Mouse (Mus musculus) small intestine, adult 2 months (tissue): Measurements from ENCODE around the gene Pex11g. TPM values are rescaled to one million over a fixed set of nuclear protein-coding genes. Genes with fewer than 3 reads are reported as not detected.

Source experiments
- H3K27ac ChIP-seq: fragments of 200-500 bp; 2 replicates; pipeline ENCODE4 v1.5.1; 2012; ENCODE audit warnings: low read depth, low read length, control low read depth, inconsistent platforms; ENCODE audit not compliant: insufficient read depth
- H3K27me3 ChIP-seq: fragments of 200-500 bp; 2 replicates; pipeline ENCODE4 v1.6.1; 2012; ENCODE audit warnings: mild to moderate bottlenecking, moderate library complexity, low read length, inconsistent platforms; ENCODE audit not compliant: control insufficient read depth, insufficient read depth
- H3K36me3 ChIP-seq: fragments of 200-500 bp; 2 replicates; pipeline ENCODE4 v1.6.1; 2012; ENCODE audit warnings: mild to moderate bottlenecking, low read length, control low read depth, inconsistent platforms; ENCODE audit not compliant: control insufficient read depth, insufficient read depth
- H3K4me1 ChIP-seq: fragments of 200-500 bp; 2 replicates; pipeline ENCODE4 v1.6.1; 2012; ENCODE audit warnings: low read length, inconsistent platforms, mixed read lengths; ENCODE audit not compliant: control insufficient read depth, insufficient read depth, insufficient read length
- H3K4me3 ChIP-seq: fragments of 200-500 bp; 2 replicates; pipeline ENCODE4 v1.5.1; 2012; ENCODE audit warnings: low read depth, mild to moderate bottlenecking, control low read depth, inconsistent platforms, low read length, moderate library complexity
- CTCF ChIP-seq: fragments of 200-500 bp; IDR thresholded peaks from 2 replicates; pipeline ENCODE4 v1.5.1; 2012; ENCODE audit warnings: low read depth, mild to moderate bottlenecking, control low read depth, inconsistent platforms, low read length, moderate library complexity, mixed read lengths; ENCODE audit not compliant: insufficient replicate concordance, insufficient read length; ENCODE audit errors: extremely low read depth
- POLR2A ChIP-seq: fragments of 200-500 bp; IDR thresholded peaks from 2 replicates; pipeline ENCODE4 v1.6.1; 2012; ENCODE audit warnings: low read depth, mild to moderate bottlenecking, control low read depth, inconsistent platforms, low read length, moderate library complexity
- WGBS: fragments of 180-500 bp; shearing (Covaris S2); methylation state at CpG from one replicate; pipeline ENCODE4 v1.1.7; 2018; 5-methylcytosine and 5-hydroxymethylcytosine counted together
- polyA plus RNA-seq: library from polyadenylated mRNA; depleted of rRNA; stranded (reverse); fragments of >200 nt; gene quantifications from 2 replicates; pipeline ENCODE4 v1.2.3, GENCODE M21; 2012; rRNA removed

The Pex11g gene
- 9.6 and 13.0 TPM in 2 replicates for polyA plus RNA-seq

- H3K4me3 ChIP-seq, result peak within 1 kb of the TSS; percentile 92
- H3K4me1 ChIP-seq, result peaks cover 6% of the 10 kb centered on the region; the same call in 1 of the 2 replicates
- no peaks in the 10 kb centered on the region for H3K36me3 ChIP-seq
- peak within 1 kb of the TSS; percentile 75 for H3K27ac ChIP-seq
- TF ChIP-seq CTCF (no peak), POLR2A (peak; percentile 60; the same call in 1 of the 2 replicates)
- no peaks in the 10 kb centered on the region for H3K27me3 ChIP-seq
- 2% methylated on average over 32 of the region's 32 CpGs for WGBS
Measured at GRCm38 (mm10) chr8:3467006-3467885, at the start of gene Pex11g. Gene Pex11g, minus strand, starts transcription at chr8:3467680.

GRCm38 (mm10) chr8:3517117-3517495 is 49.6 kb upstream of the Pex11g start:
- WGBS, result 7% methylated on average over 16 of the region's 16 CpGs

DNA sequence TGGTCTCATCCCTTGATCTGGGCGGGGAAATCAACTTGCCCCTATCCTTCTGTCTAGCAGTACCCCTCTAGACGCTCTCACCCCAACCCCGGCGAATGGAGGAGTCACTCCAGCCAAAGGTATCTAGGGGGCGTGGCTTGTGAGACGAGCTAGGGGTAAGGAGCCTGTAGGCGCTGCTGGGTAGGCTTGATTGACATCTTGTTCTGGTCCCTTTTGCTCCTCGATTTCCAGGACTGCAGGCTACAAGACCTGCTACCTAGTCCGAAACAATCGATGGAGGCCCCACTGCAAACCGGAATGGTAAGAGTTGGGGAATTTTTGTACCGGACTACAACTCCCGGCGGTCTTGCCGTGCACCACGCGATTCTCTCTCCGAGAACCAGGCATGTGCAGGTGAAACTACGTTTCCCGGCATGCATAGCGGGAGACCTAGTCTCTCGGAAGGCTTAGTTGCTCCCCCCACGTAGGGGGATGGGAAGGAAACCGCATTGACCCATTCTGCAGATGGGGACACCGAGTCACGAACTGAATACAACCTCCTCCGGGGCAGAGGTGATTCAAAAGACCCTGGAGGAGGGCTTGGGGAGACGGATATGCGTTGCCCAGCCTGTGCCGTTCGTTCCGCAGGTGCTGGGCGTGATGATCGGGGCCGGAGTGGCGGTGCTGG is 49.1 kb upstream of the Pex11g start:
- TF ChIP-seq POLR2A (peak; percentile 55; the same call in 1 of the 2 replicates), CTCF (no peak)
- Histone ChIP-seq H3K36me3 (peaks cover 8% of the 10 kb centered on the region), H3K4me3 (peak overlapping the region; percentile 75), H3K4me1 (peaks cover 6% of the 10 kb centered on the region), H3K27me3 (no peaks in the 10 kb centered on the region), H3K27ac (peak overlapping the region; percentile 81)
- 1% methylated on average over 36 of the region's 36 CpGs for WGBS

More at GRCm38 (mm10) chr8:3517117-3517495, 49.6 kb upstream of the Pex11g start:
- TF ChIP-seq POLR2A (no peak), CTCF (no peak)
- no peaks in the 10 kb centered on the region for H3K27me3 ChIP-seq
- peaks cover 6% of the 10 kb centered on the region for H3K4me1 ChIP-seq
- no peak overlapping the region for H3K27ac ChIP-seq
- H3K4me3 ChIP-seq, result peak overlapping the region; percentile 75
- H3K36me3 ChIP-seq, result peaks cover 12% of the 10 kb centered on the region

DNA sequence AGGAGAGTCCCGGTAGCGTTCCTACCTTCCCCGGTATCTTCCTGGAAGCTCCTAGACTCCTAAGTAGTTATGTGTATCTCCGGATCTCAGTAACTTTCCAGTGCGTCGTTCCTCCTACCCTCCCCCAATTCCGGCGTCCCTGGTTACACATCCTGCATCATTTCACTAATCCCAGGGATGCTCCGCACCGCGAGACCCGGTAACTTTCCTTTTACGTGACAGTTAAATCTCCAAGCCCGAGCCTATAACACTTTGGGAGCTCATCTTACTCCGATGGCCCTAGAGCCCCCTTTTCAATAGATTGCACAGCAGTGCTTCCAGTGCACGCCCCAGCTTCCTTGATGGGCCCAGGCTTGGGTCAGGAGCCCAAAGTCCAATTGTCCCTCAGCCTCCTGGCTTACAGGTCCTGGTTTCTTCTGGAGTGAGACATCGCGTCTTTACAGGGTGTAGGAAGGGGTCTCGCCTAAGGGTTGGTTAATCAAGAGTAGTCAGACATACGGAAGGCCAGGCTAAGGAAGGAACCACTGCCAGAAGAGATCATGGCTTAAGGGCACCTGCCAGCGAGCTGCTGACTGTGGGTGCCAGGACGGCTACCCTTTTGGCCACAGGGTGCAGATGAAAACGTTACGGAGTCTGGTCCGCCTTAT is 48.4 kb upstream of the Pex11g start:
- Histone ChIP-seq H3K27ac (peak overlapping the region; percentile 81), H3K4me1 (peaks cover 6% of the 10 kb centered on the region), H3K27me3 (no peaks in the 10 kb centered on the region), H3K4me3 (peak overlapping the region; percentile 75), H3K36me3 (peaks cover 2% of the 10 kb centered on the region; the same call in 1 of the 2 replicates)
- WGBS, result under 1% methylated on average over 25 of the region's 25 CpGs
- TF ChIP-seq CTCF (no peak), POLR2A (peak; percentile 38; the same call in 1 of the 2 replicates)

- Histone ChIP-seq H3K4me1 (peaks cover 6% of the 10 kb centered on the region), H3K27ac (peak within 1 kb of the TSS; percentile 81), H3K27me3 (no peaks in the 10 kb centered on the region), H3K4me3 (peak within 1 kb of the TSS; percentile 75), H3K36me3 (no peaks in the 10 kb centered on the region; the same call in 1 of the 2 replicates)
- TF ChIP-seq CTCF (no peak), POLR2A (peak; percentile 95)
- WGBS, result under 1% methylated on average over 25 of the region's 25 CpGs
Measured at GRCm38 (mm10) chr8:3515260-3515671, 47.8 kb upstream of the Pex11g start, which contains the start of gene Pnpla6. Gene Pnpla6, plus strand, starts transcription at chr8:3515384.

- H3K4me3 ChIP-seq, result peak overlapping the region; percentile 75
- no peak for TF ChIP-seq POLR2A
- TF ChIP-seq CTCF, result no peak
Measured at GRCm38 (mm10) chr8:3514681-3515247, 47.3 kb upstream of the Pex11g start.

More at GRCm38 (mm10) chr8:3514681-3515247, 47.3 kb upstream of the Pex11g start:
- 35% methylated on average over 13 of the region's 13 CpGs for WGBS
- Histone ChIP-seq H3K27ac (no peak overlapping the region), H3K4me1 (peaks cover 6% of the 10 kb centered on the region), H3K36me3 (no peaks in the 10 kb centered on the region; the same call in 1 of the 2 replicates), H3K27me3 (no peaks in the 10 kb centered on the region)
